Mouse (Mus musculus) spleen, postnatal 14 days (tissue): ENCODE measurements around the gene Ttc39b.
A peak's percentile ranks its signal among the peaks of the same experiment; 100 is the strongest.

Experiments used
- DNase-seq, 2 experiments: peaks; one replicate each; pipeline ENCODE4 v3.0.0; 2021 to 2022; ENCODE audit warnings: low spot score in 2 of 2

Gene Ttc39b

GRCm38 (mm10) chr4:83323910-83324684 lies at the start of gene Ttc39b:
Gene Ttc39b (minus strand): TSS chr4:83324255.
- peak; percentile 98 for DNase-seq

DNA sequence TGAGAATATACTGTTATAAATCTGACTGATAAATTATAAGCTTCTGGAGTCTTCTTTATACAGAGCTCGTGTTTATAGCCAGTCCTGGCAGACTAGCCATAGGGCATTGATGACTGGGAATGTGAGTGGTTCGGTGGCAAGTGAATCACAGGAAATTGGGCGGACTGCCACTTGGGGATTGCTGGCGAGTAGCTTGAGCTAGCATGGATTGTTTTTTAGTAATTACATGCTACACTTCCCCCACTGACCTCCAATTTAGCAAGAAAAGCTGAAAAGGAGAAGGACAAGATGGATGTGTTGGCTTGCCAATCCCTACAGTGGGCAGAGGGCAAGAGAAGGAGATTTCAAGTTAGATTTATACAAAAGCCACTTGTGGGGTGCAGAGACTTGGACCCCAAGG lies 49.3 kb upstream of the Ttc39b start:
- no peak for DNase-seq

GRCm38 (mm10) chr4:83357738-83358137 lies 33.7 kb upstream of the Ttc39b start:
- no peak for DNase-seq

GRCm38 (mm10) chr4:83354786-83355185 lies 30.7 kb upstream of the Ttc39b start:
- no peak for DNase-seq

GRCm38 (mm10) chr4:83353949-83354348 lies 29.9 kb upstream of the Ttc39b start:
- no peak for DNase-seq

DNA sequence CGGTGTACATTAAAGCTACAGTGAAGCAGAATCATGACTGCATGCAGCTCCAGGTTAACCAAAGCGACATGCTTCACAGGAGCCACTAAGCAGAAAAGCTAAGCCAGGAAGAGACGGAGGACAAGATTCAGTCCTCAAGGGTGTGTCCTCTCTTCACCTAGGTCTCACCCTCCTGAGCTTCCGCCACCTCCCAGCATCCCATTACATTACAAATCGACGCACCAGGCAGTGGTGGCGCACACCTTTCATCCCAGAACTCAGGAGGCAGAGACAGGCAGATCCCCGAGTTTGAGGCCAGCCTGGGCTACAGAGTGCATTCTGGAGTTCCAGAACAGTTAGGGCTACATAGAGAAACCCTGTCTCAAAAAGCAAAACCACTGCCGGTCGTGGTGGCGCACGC lies 29.2 kb upstream of the Ttc39b start:
- DNase-seq = no peak

- no peak for DNase-seq
Observed at GRCm38 (mm10) chr4:83350719-83351118, 26.7 kb upstream of the Ttc39b start.

GRCm38 (mm10) chr4:83348970-83349369 lies 24.9 kb upstream of the Ttc39b start:
- DNase-seq = no peak

DNA sequence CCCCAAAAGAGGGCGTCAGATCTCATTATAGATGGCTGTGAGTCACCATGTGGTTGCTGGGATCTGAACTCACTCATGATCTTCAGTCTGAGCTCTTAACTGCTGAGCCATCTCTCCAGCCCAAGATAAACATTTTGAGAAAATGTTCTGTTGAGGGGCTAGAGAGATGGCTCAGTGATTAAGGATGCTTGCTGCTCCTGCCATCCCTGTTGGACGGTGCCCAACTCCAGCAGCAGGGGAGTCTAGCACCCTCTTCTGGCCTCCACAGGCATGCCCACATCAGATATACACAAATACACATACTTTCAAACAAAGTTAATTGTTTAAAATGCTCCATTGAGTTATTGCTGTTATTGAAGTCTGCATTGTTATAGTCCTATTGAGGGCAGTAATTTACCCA lies 19.8 kb upstream of the Ttc39b start:
- no peak for DNase-seq

GRCm38 (mm10) chr4:83343146-83343823 lies 19.2 kb upstream of the Ttc39b start:
- DNase-seq = no peak

GRCm38 (mm10) chr4:83342268-83342970 lies 18.4 kb upstream of the Ttc39b start:
- DNase-seq = no peak

DNA sequence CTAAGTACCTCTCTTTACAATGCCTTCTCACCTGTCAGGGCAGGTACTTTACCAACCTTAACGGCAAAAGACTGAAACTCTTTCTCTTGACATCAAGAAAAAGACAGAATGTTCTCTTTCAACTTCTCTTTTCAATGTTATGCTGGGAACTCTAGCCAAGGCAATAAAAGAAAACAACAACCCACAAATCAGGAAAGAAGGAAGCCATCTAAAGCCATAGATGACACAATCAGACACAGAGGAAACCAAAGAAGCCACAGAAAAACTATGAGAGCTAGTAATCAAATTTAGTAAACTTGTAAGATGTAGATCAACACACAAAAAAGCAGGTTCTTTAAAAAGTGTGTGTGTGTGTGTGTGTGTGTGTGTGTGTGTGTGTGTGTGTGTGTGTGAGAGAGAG lies 15.3 kb upstream of the Ttc39b start:
- no peak for DNase-seq

DNA sequence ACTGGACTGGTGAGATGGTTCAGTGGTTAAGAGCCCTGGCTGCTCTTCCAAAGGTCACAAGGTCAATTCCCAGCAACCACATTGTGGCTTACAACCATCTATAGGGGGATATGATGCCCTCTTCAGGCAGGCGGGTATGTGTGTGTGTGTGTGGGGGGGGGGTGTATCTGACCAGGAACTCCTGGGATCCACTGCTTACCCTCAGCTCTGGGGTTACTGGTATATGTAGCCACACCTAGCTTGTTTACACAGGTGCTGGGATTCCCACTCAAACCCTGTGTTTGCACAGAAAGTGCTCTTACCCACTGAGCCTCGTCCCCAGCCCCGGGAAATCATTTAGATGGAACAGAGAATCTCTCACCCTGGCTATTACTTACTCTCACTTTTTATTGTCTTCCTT lies 13.7 kb upstream of the Ttc39b start:
- no peak for DNase-seq

DNA sequence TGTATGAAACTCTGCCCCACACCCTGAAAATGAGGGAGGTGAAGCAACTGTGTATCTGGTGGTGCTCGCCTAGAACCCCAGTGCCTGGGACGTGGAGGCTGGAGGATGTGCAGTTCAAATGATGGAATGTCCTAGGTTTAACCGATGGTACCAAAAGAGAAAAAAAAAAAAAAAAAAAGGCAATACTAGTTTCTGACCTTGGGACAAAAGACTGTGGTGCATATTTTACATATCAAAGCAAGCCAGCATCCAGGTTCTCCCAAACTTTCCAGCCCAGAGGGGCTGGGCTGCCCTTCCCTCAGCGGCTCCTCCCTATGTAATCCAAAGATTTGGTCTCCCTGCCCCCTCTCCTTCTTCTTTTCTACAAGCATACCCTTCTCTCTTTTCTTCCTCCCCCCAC lies 6.3 kb upstream of the Ttc39b start:
- DNase-seq = no peak

DNA sequence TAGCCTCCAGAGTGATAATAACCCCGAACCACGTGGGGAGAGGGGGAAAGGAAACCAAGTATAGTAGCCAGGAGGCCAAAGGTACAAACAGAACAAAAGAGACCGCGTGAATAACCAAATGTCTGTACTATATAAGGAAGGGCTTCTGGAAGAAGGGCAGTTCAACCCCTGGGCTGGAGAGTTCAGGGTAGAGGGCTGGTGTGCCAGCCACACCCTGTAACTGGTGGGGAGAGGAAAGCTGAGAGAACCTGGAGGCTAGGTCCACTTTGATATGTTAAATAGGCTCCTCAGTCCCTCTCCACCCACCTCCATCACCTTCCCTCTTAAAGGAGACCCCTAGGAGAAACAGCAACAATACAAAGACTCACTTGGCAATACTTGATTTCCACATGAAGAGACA lies 5.6 kb upstream of the Ttc39b start:
- DNase-seq = no peak

DNA sequence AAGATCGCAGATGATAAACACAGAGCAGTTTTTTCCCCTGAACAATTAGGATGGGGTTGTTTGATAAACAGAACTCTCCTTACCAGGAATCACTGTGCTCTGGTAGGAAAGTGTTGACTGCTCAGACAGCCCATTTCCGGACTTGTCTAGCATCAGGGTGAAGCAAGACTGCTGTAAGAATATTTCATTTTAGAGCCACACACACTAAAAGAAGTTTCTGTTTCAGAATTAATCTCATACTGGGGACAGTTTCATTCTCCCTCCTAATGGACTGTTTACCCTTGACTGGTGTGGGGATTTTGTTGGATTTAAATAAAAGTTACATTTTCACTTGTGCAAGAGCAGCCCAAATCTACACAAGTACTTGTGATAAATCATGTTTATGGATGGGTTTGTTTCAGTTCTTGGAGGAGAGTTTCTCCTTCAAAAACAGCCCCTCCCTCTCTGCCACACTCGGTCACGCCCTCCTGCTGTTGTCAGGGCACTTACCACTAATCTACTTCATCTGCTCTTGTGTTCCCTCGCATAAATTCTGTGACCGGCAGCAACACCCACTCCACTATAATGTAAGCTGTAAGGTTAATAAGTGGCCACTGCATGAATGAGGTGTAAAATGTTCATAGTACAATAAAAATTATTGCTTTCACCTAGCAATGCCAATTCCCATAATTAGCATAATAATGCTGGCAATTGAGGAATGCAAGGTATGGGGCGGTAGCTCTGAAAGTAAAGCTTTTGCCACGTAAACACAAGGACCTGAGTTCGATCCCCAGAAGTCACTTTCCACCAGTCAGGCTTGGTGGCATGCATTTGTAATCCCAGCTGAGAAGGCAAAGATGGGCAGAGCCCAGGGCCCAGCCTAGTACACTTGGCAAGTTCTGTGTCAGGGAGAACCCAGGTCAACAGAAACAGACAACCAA lies 4.2 kb upstream of the Ttc39b start:
- DNase-seq = no peak

GRCm38 (mm10) chr4:83327526-83327925 lies 3.5 kb upstream of the Ttc39b start:
- no peak for DNase-seq

DNA sequence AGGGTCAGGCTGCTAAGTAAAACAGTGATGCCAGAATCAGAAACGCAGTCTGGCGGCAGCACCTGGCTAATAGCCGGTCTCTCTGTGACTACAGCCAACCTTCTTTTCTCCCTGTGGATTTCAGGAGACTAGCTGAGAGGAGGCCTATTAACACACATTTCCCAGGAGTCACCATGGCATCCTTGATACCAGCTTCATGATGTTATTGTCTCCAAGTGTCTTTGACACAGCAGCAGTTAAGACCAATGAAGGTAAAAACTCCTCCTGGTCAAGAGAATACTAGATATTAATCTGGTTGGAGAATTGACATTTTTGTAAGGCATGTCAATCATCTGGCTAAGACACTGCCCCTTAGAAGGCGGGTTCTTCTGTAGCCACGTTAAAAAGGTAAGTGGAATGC lies 1.3 kb upstream of the Ttc39b start:
- DNase-seq = no peak

DNA sequence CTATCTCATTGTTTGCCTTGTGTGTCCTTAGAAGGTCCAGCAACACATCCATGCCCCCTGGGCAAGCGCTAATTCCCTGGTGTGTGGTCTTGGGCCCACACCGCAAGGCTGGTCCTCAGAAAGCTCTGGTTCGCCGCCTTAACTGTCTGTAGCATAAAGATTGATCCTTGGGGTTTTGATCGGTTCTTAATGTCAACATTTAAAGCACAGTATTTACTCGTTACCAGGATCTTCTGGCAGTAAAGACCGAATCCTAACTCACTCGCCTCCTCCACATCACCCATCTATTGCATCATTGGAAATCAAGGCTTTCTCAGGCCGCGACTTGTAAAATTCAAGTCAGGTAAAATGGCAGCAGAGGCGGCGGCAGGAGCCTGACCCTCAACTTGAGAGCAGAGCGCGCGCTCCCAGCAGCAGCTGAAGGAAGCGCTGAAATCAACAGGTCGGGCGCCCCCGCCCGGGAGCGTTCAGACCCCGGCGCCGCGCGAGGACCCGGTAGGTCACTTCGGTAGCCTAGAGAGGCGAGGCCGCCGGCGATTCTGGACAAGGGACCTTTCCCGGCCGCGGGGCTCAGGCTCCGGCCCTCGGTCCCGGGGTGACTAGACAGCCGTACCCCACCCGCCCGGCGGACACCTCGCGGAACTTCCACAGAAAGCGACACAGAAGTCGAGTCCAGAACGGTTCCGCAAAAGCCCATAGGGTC lies 703 bp downstream of the Ttc39b start:
- peak; percentile 52 to 60 for DNase-seq

DNA sequence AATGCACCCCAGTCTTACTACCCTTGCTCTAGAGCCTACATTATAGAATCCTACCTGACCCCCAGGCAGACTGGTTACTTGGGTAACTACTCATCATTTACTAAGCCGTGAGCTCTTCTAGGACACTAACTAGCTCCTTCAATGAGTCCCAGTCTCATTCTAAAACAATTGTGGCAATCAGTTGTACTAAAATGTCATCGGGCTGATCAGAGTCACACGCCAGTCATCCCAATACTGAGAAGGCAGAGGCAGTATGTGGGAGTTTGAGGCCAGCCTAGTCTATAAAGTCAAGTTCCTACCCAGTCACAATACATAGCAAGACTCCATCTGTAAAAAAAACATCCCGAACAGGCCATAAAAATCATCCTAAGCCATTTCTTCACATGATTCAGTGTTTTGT lies 4.3 kb downstream of the Ttc39b start:
- no peak for DNase-seq

GRCm38 (mm10) chr4:83318758-83319157 lies 5.3 kb downstream of the Ttc39b start:
- no peak for DNase-seq
